Mouse (Mus musculus): ENCODE measurements at regions not wholly inside any gene's neighbourhood (a gene's known extent, or its start where the extent isn't known, plus 50 kb on each side); places are given as distances from the start of the nearest gene placed in this dataset.

GRCm38 (mm10) chr14:24731872-24732525 lies 245.1 kb downstream of the Rps24 start:
- no peak for ATAC-seq (ENCODE audit: poor library complexity, severe bottlenecking)

DNA sequence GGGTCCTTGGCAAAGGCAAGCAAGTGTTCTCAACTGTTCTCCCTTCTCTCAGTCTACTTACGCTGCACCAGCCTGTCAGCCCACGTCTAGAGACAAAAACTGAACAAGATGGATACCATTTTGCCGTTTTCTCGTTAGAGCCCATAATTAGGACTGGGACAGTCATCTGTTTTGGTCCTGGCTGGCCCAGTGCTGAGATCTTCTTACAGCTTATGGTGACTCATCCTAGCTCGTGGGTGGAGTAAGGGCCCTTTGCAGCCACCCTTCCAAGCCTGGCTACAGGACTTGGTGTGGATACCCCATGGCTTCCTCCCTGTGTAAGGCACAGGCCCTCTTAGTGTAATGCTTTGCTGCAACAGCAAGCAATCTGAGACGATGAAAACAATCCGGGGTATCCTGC lies 246.4 kb downstream of the Rps24 start:
- no peak for ATAC-seq (ENCODE audit: poor library complexity, severe bottlenecking)

DNA sequence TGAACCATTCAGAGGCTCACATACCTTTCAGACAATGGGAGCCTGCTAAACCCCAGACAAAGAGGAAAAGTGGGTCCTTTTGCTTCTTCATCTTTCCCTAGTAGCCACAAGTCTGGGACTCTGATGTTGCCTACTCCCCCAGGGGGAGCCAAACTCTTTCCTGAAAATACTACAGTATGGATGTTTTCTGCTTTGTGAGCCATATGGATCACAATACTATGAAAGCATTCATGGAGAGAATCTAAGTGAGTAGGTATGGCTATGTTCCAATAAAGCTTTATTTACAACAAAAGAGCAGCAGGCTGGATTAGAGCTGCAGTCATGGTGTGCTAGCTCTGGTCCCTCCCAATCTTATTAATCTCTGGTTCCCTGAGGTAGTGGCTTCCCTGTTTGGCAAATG lies 251.9 kb downstream of the Rps24 start:
- ATAC-seq (ENCODE audit: poor library complexity, severe bottlenecking), result no peak

DNA sequence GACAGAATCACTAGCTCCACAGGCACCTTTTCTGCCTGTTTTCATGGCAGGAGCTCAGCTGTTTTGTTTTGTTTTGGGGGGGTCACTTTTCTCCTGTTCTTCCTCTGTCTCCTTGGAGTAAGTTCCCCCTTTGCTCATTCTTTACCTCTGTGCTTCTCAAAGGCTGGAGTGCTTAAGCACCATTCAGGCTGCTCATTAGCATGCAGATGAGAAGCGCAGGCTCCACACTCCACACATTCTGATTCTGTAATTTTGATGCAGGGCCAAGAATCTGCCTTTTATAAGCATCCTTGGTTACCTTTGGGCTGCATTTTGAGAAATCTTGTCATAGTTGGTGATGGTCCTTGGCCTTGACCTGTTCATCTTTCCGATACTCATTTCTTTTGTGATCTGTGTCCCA lies 257.5 kb downstream of the Rps24 start:
- ATAC-seq (ENCODE audit: poor library complexity, severe bottlenecking), result no peak

GRCm38 (mm10) chr14:24745730-24746129 lies 258.8 kb downstream of the Rps24 start:
- ATAC-seq (ENCODE audit: poor library complexity, severe bottlenecking), result no peak

DNA sequence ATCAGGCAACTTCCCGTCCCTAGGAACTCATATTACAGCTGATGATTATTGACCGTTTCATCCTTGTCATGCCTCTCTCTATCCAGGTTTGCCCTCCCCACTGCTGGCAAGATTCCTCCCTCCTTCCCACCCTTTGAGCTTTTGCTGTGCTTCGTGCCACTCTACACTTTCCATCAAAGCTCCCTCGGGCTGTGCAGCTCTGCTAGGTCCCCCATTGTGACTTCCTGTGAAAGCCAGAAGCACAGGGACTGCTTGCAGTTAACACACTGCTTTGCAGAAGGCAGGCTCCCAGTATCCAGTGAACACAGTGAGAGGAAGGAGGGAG lies 260.5 kb downstream of the Rps24 start:
- ATAC-seq (ENCODE audit: poor library complexity, severe bottlenecking), result no peak

GRCm38 (mm10) chr14:24747796-24748496 lies 261.0 kb downstream of the Rps24 start:
- no peak for ATAC-seq (ENCODE audit: poor library complexity, severe bottlenecking)

GRCm38 (mm10) chr14:24748497-24748862 lies 261.6 kb downstream of the Rps24 start:
- ATAC-seq (ENCODE audit: poor library complexity, severe bottlenecking), result no peak

DNA sequence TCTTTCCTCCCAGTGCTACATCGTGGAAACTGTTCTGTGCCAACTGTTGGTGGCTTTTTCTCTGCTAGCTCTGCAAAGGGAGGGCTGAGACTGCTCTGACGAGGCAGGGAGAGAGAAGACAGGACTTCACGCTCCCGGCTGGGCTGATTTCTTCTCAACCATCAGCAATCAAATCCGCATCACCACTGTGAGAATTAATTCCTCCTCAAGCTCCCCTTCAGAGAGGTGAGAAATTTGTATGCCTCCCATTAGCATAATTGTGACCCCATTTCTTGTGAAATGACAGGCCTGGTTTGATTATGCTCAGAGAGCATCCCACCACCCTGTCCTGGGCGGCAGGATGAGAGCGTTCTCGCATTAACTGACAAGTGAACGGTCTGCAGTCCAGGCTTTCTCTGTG lies 262.4 kb downstream of the Rps24 start:
- no peak for ATAC-seq (ENCODE audit: poor library complexity, severe bottlenecking)

- no peak for ATAC-seq (ENCODE audit: poor library complexity, severe bottlenecking)
These were observed 264.3 kb downstream of the Rps24 start for GRCm38 (mm10) chr14:24751227-24751626.

GRCm38 (mm10) chr14:24754753-24755152 lies 267.8 kb downstream of the Rps24 start:
- ATAC-seq (ENCODE audit: poor library complexity, severe bottlenecking), result no peak

DNA sequence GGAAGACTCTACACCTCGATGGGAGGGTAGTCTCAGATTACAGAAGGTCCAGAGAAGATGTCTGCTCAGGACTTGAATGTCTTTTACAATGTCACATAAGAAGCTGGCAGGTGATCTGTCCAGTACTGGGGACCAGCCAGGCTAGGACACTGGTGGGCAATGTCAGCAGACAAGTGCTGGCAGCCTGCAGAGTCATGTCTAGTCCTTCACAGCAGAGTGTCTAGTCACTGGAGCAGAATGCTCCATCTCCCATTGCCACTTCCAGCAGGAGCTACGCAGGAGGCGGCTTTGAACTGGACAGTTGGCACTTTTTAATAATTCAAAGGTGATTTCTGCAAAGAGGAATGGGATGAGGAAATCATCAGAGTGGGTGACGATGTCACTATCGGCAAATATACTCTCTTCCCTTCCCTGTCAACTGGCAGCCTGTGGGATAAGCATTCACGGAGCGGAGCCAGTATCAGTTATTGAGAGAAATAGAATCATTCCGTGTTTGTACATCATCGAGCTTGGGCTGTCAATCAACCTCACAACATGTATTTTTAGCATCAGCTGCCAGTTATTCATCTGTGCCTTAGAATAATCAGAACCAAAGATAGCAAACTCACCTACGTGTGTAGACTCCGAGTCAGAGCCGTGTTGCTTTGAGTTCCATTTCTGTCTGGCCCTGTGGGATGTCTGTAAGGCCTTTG lies 268.6 kb downstream of the Rps24 start:
- ATAC-seq (ENCODE audit: poor library complexity, severe bottlenecking), result no peak

DNA sequence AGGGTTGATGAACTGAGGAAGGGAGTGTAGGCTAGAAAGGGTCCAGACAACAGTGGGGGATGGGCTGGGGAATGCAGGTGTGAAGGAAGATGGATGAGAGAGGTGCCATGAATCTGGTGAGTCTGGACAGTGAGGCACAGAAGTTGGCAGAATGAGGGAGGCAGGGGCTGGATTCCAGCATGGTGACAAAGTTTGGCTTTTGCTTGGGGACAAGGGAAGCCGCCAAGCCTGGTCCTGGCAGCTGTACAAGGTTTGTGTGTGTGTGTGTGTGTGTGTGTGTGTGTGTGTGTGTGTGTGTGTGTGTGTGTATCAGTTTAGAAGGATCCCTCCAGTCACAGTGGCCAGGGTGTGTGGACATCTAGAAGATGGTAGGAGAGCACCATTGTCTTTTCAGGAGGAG lies 270.4 kb downstream of the Rps24 start:
- ATAC-seq (ENCODE audit: poor library complexity, severe bottlenecking), result no peak

- no peak for ATAC-seq (ENCODE audit: poor library complexity, severe bottlenecking)
These were observed 270.9 kb downstream of the Rps24 start for GRCm38 (mm10) chr14:24757843-24758242.

GRCm38 (mm10) chr14:24760926-24761325 lies 274.0 kb downstream of the Rps24 start:
- ATAC-seq (ENCODE audit: poor library complexity, severe bottlenecking), result no peak

- ATAC-seq (ENCODE audit: poor library complexity, severe bottlenecking), result no peak
These were observed 275.7 kb downstream of the Rps24 start for GRCm38 (mm10) chr14:24762468-24763274.

DNA sequence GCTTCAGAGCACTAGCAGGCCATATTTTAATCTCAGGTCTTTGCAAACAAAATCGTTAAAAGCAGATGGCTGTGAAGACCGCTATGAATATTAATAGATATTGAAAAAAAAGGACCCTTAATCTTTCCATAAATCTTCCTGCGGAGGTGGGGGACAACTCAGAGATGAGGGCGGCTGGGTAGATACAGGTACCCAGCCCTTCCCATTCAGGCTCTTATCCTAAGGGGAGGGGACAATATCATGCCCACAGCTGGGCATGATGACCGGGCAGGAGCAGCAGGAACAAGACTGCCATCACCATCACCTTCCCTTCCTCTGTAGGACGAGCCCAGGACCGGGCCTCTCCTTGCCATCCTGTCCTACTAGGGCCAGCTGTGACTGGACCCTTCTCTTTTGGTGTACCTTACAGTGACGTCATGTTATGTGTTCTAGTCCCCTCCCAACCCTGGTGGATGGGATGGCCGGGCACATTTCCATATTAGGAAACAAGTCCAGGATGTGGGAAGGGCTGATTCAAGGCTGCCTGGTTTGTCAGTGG lies 276.4 kb downstream of the Rps24 start:
- no peak for ATAC-seq (ENCODE audit: poor library complexity, severe bottlenecking)

DNA sequence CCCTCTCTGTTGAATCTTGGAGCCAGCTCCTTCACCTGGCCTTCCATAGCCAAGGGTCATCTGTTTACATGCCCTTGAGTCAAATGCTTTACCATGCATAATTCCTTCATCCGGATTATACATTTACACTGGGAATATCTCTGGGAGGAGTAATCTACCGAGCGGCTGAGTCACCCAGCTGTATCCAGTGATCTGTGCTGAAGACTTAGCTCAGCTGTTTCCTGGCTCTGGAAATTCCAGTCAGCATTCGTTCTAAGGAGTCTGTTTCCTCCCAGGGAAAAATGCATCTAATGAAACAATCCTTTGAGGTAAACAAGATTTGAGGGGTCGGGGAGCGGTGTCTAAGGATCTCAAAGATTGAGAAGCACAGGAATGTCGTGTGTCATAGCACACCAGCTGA lies 276.9 kb downstream of the Rps24 start:
- ATAC-seq (ENCODE audit: poor library complexity, severe bottlenecking), result no peak

DNA sequence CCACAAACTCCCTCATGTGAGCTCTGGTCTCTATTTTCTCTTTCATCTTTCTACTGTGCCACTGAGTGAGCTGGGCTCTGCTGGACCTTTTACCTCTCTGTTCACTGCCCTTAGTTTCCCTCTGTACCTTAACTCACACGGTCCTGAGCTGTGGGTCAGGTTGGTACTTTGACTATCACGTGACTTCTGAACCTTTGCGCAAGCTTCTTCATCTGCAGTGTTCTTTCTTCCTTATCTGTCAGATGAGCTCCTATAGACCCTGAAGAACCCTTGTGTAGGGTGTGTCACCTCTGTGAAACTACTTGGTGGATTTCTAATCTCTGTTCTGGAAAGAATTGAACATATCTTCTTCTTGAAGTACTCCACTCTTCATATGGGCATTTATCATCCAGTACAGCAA lies 279.3 kb downstream of the Rps24 start:
- ATAC-seq (ENCODE audit: poor library complexity, severe bottlenecking), result no peak

DNA sequence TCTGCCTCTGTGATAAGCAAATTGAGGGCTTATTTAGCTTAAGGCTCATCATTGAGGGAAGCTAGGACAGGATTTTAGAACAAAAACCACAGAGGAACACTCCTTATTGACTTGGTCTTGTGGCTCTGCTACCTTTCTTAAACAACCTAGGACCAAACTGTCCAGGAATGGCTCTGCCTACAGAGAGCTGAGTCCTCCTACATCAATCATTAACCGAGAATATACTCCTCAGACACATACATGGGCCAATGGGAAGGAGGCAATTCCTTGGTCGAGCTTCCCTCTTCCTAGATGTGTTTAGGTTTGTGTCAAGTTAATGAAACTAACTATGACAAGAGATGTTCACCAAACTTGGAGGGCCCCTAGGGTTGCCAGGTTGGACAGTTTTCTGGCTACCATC lies 279.8 kb downstream of the Rps24 start:
- no peak for ATAC-seq (ENCODE audit: poor library complexity, severe bottlenecking)

DNA sequence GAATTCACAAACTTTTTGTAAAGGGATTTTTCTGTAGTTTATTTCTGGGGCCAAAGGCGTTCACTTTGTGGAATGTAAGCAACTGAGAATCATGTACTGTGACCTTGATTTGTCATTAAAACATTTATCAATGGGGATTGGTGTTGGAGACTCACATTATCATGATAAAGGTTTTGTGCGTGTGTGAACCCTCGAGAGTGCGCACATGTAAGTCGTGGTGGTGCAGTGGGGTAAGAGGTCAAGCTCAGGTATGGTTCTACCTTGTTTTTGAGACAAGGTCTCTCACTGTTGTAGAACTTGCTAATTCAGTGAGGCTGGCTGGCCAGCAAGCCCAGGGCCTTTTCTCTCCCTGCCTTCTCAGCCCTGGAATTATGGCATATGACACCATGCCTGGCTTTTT lies 280.4 kb downstream of the Rps24 start:
- ATAC-seq (ENCODE audit: poor library complexity, severe bottlenecking), result no peak
